Mouse (Mus musculus) adrenal gland, postnatal 36 days (tissue): ENCODE results near the gene Serpinb9c. TPM values are rescaled to one million over a fixed set of nuclear protein-coding genes. Genes with fewer than 3 reads are reported as not detected.
A peak's percentile ranks its signal among the peaks of the same experiment; 100 is the strongest.

Experiments used
- DNase-seq, 2 experiments: peaks; one replicate each; pipeline ENCODE4 v3.0.0; 2021; ENCODE audit warnings: mixed read lengths in 1 of 2
- long read RNA-seq, 2 experiments: library from polyadenylated mRNA; stranded (forward); transcript quantifications; one replicate each; pipeline ENCODE4 v2.0.0; 2021; ENCODE audit warnings: borderline sequencing depth in 2 of 2
- total RNA-seq, 2 experiments: library from RNA; stranded (reverse); gene quantifications; 2 replicates each; pipeline ENCODE4 v1.2.3; 2021

Serpinb9c gene
- total RNA-seq = not detected
- long read RNA-seq, experiment 1 = 0 reads
- long read RNA-seq, experiment 2 = 0 reads

DNA sequence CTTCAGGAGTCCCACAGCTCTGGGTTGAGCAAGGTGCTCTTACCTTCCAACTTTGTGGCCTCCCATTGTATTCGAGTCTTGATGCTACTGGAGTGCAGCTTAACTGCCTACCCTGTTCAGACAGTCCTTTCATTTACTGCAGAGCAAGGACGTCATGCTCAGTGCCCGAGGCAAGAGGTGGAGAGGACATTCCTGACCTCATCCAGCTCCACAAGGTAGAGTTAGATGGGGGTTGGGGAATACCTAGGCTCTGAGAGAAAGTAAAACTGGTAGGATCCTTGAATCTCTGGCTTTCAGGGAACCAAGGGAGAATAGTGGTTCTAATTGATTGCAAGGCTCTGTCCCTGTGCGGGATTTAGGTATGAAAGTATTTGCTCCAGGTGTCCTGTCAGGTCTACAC lies at the start of gene Serpinb9c:
Serpinb9c (minus strand) TSS at position 101 of the 400 bp plus-strand sequence.
- no peak for DNase-seq

- peak in 1 of 2 experiments; percentile 3 for DNase-seq
These were observed 40.2 kb upstream of the Serpinb9c start for GRCm38 (mm10) chr13:33199740-33200139.

- DNase-seq = no peak
These were observed 33.1 kb upstream of the Serpinb9c start, which contains the start of gene Serpinb9d for GRCm38 (mm10) chr13:33192659-33193058. Serpinb9d (plus strand) TSS chr13:33192959.

- DNase-seq = peak; percentile 23 to 24
These were observed 30.9 kb upstream of the Serpinb9c start for GRCm38 (mm10) chr13:33190486-33190885.

- peak; percentile 52 to 54 for DNase-seq
These were observed 18.1 kb downstream of the Serpinb9c start for GRCm38 (mm10) chr13:33141435-33141834.

GRCm38 (mm10) chr13:33137717-33138116 lies 21.8 kb downstream of the Serpinb9c start:
- no peak for DNase-seq

DNA sequence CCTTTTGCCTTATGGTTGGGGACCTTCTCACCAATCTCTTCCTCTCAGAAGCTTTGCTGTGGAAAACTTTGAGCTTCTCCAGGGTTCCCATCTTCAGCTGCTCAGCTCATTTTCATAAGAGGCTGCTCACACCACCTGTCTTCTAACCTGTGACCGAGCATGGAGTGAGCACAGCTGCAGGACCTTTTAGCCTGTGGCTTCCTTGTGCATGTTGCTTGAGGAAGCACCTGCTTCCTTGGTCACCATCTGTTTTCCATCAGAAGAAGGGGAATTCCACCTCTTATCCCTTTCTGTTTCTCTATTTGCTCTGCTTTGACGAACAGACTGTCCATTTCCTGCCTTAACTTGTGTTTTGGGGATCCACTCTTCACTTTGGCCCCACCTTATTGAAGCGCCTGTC lies 46.5 kb downstream of the Serpinb9c start:
- DNase-seq = no peak

DNA sequence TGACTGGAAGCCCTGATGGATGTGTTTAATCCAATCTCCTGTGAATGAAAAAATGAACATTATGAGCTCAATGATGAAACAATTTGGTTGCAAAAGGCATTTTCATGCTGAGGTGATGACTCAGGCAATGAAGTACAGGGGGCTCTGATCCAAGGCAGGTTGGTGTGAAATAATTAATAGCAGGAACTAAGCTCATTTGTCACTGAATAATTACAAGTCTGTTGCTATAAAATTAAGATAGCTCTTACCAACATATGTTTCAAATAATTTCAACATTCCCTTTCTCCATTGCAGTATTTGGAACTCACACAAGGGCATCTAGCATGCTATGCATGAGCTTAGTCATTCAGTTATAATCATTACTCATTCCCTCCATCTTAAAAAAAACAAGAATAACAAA lies 53.9 kb downstream of the Serpinb9c start:
- DNase-seq = no peak

Other genes starting within 250 kb of the Serpinb9c start
- 10 to 100 TPM; 22.0 to 38.0 TPM for gene Serpinb6b, start 194.5 kb downstream of the Serpinb9c start, total RNA-seq
- gene Serpinb9, start 156.5 kb downstream of the Serpinb9c start, total RNA-seq = 10 to 100 TPM; 18.7 to 20.0 TPM
- gene Serpinb9b, start 132.3 kb downstream of the Serpinb9c start, total RNA-seq = under 1 TPM; 0.13 to 0.16 TPM
- under 1 TPM; 0.17 to 0.49 TPM for gene Serpinb1b, start 81.2 kb downstream of the Serpinb9c start, total RNA-seq
- gene Serpinb9d, start 33.2 kb upstream of the Serpinb9c start, total RNA-seq = not detected
- gene Serpinb9e, start 89.9 kb upstream of the Serpinb9c start, total RNA-seq = not detected
- gene Serpinb9f, start 164.3 kb upstream of the Serpinb9c start, total RNA-seq = not detected
- not detected for gene Gm11397, start 236.0 kb upstream of the Serpinb9c start, total RNA-seq